Mouse (Mus musculus): ENCODE data around the gene Cbarp.

Cbarp gene

GRCm38 (mm10) chr10:80098630-80099029 is 42.0 kb downstream of the Cbarp start:
- no peak for DNase-seq (ENCODE audit: low read depth, low spot score)

GRCm38 (mm10) chr10:80097275-80097674 is 43.4 kb downstream of the Cbarp start:
- DNase-seq (ENCODE audit: low read depth, low spot score), result no peak

GRCm38 (mm10) chr10:80095547-80095946 is 45.1 kb downstream of the Cbarp start:
- DNase-seq (ENCODE audit: low read depth, low spot score), result no peak

GRCm38 (mm10) chr10:80094684-80095083 is 46.0 kb downstream of the Cbarp start:
- no peak for DNase-seq (ENCODE audit: low read depth, low spot score)

GRCm38 (mm10) chr10:80094085-80094484 is 46.5 kb downstream of the Cbarp start:
- no peak for DNase-seq (ENCODE audit: low read depth, low spot score)

GRCm38 (mm10) chr10:80092690-80093089 is 47.9 kb downstream of the Cbarp start:
- DNase-seq (ENCODE audit: low read depth, low spot score), result no peak

GRCm38 (mm10) chr10:80091527-80091926 is 49.1 kb downstream of the Cbarp start:
- no peak for DNase-seq (ENCODE audit: low read depth, low spot score)

GRCm38 (mm10) chr10:80089146-80089545 is 51.5 kb downstream of the Cbarp start:
- DNase-seq (ENCODE audit: low read depth, low spot score), result no peak

- no peak for DNase-seq (ENCODE audit: low read depth, low spot score)
Observed at GRCm38 (mm10) chr10:80087483-80087882, 53.2 kb downstream of the Cbarp start.

- peak; percentile 66 for DNase-seq (ENCODE audit: low read depth, low spot score)
Observed at GRCm38 (mm10) chr10:80086847-80087246, 53.8 kb downstream of the Cbarp start.

GRCm38 (mm10) chr10:80084817-80085487 is 55.7 kb downstream of the Cbarp start:
- DNase-seq (ENCODE audit: low read depth, low spot score), result no peak

GRCm38 (mm10) chr10:80081075-80081474 is 59.6 kb downstream of the Cbarp start:
- DNase-seq (ENCODE audit: low read depth, low spot score), result no peak

Data from skeletal muscle tissue, adult 2 months (tissue).